Mouse (Mus musculus) testis, postnatal 14 days (tissue): ENCODE data around the gene Enpp3.

ENCODE experiments used
- DNase-seq: peaks from one replicate; pipeline ENCODE4 v3.0.0; 2021; ENCODE audit warnings: low spot score

The Enpp3 gene

DNA sequence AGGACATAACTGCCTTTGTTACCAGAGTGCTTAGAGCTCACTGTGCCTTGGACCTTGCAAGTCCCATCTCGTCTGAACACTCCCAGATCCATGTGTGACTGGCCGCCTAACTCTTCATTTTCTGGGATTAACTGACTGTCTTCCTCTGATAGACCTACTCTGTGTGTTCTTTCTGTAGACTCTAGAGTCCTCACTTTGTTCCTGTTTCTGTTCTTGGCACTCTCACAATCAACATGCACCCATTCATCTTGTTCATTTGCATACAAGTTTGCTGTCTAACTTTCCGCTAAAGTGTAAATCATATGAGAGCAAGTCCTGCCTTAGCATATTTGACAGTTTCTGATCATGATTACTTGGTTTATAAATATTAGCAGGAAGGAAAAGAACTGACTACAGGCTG, 79.4 kb downstream of the Enpp3 start:
- DNase-seq: no peak

DNA sequence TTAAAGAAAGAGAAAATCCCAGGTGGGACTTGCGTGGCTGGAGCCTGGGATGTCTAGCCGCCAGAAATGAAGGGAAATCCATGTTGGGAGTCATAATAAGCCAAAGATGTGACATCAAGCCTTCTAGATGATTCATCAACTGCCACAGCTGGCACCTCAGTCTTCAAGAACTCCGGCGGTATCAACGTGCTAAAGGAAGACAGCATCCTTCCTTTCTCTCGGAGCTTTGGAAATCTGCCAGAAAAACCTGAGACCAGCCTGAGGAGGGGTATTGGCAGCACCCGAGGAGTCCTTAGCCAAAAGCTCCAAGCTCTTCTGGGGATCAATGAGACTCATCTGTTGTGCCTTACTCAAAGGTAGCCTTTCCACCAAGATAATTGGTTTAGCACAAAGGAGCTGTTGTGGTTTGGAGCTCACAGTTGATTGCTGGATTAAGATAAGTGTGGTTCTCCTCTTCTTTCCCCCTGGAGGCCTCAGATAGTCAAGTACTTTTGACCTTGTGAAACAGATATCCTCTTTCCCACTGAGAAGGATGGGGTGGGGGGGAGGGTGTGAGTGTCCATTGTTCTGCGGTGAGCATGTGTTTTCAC, 84.2 kb downstream of the Enpp3 start:
- no peak for DNase-seq

DNA sequence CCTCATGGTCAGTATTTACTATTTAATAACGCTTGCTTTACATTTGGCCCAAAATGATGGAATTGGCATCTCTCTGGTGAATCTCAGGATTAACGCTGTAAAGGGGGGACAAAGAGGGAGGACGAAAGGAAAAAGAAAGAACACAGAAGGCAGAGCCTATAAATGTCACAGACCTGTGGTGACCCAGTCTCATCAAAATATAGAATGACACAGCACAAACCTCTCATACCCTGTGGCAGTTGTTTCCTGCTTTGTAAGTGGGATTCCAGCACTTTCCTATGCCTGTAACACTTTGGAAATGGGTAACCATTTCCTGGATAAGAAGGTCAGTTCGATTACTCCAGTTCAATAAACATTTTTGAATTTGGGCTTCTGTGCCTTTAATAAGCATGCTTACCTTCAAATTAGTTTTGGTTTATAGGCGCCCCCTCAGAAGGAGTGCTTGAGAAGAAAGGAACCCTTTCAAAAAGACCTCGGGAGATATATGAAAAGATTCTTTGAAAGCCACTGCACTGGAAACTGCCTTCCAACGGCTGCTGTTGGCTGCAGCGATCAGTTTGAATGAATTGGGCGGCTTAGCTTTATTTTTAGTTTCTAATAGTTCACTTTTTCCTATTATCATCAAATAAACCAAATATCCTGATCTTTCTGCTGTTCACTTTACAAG, 87.6 kb downstream of the Enpp3 start:
- no peak for DNase-seq

DNA sequence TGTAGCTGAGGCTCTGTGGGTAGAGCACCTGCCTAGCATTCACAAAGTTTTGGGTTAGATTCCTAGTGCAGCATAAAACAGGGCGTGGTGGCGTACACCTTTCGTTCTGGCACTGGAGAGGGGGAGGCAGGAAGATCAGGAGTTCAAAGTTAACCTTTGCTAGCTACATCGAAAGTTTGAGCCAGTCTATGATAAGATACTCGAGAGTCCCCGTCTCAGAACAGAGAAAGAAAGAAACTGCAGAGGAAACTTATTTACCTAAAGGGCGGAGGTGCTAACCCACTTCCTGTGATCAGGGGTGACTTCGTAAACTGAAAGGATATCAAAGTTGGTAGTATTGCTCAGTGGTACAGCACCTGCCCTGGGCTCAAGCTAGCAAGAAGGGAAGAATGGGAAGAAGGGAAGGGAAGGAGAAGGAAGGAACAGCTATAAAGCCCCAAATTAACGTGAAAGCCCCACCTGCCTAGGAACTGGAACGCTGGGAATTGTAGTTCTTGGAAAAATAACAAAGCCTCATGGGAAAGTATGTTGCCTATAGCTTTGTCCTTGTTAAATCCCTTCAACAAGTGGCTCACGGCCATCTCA, 88.3 kb downstream of the Enpp3 start:
- no peak for DNase-seq

DNA sequence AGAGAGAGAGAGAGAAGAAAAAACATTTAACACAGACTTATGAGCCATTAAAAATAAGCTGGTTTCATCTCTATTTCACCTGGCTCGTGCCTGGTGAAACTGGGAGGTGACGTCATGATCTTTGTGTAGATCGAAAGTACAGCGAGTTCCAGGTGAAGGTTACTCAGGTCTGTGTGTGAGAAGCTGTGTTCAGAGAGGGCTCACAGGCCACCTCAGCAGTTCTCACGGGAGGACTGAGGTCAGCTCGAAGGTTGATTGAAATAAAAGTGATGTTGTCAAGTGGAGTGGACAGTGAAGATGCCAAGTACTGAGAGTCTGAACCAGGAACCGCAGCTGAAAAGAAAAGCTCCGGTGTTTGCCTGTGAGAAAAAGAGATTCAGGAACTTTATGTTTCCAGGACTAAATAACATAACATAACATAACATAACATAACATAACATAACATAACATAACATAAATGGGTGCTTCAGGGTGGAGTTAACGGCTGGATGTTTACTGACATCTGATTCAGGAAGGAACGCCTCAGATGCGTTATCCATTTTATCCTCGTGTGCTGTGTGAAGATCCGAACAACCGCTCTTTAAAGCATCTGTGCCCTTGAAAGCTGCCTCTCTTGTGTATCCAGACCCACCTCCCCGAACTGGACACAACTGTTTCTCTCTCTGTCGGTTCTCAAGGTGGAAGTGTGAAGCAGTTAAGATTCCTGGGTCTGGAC, 88.9 kb downstream of the Enpp3 start:
- no peak for DNase-seq

DNA sequence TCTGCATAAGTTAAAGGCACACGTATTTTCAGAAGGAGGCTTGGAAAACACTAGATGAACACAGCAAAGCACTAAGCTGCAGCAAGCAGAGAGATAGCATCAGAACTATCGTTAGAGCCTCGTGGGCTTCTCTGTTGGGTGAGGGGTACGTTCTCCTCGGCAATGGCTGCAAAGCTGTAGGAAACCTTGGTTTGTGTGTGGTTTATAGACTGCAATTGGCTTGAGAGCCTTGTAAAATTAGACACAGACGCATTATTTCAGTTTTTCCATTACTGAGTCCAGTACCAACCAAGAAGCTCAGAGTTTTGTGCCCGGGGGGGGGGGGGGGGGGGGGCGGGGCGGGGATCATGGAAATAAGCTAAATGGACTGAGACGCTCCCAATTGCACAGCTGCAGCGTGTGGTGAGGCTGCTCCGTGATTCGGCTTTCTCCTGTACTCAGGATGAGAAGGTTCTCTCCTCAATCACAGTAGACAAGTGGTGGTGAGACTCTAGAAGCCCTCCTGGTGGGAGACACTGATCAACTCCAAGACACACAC, 99.6 kb downstream of the Enpp3 start:
- no peak for DNase-seq

DNA sequence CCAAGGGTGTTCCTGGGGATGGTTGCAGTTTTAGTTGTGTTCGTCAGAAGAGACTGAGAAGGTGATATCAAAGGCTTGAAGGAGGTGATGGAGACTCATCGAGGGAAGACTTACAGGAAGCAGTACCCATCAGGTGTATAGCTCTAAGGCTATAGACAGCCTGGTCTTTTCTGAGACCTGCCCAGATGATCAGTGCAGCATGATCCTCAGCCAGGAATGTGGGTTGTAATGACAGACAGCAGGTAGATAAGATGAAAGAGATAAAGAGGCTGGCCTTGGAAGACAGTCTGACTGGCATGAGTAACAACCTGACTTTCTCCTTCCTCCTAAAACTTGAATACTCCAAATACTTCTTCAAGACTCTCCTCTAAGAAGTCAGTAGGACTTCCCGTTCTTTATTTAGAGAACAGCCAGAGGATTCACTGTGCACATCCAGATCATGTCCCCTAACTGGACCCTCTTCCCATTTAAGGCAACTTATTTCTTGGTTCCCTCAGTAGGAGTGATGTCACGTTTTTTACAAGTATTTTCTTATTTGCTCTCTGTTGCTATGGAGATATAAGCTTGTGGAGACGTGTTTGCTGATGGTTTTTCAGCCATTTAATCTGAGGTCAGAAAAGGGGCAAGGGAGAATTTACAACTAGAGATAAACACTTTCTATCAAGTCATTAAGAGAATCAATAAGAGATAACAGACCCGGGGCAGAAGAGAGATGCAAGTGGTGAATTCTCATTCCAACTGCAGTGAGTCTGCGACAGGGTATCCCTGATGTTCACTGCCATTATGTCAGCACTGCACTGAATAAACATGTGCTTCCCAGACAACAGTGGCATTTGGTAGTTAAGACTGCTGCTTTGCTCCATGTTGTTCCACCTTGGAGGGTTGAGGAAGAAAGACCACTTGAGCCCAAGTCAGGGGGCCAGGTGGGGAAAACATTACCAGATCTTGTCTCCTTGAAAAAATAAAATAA, 101.1 kb downstream of the Enpp3 start:
- no peak for DNase-seq

DNA sequence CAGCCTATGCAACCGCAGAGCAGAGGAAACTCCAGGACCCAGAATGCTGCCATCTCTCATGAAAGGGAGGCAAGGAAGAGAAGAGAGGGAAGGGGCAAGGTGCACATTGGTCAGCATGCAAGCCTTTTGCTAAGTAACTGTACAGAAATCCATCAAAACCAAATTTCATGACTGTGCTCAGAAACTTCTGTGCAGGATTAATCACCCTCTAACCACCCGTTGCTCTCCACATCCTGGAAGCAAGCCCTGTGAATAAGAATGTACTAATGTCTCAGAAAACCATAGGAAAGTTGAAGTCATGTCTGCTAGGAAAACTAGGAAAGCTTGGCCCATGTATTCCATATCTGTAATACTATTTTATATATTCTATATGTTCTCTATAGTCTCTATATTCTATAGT, 103.5 kb downstream of the Enpp3 start:
- DNase-seq: no peak

DNA sequence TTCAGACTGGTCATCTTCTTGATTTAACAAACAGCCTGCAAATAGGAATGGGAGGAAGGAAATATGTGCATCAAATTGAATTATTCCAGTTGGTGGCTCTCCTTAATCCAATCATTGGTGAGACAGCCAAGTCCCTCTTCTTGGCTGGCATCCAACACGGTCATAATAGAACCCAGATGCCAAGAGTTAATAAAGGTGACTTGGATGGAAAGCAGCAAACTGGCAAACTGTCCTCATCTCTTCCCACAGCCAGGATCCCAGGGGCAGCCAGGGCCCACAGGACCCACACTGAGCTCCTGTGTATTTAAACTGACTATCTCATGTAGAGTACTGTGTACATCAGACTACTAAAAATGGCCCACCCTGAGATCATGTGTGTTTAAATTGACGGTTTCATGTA, 104.2 kb downstream of the Enpp3 start:
- DNase-seq: no peak

DNA sequence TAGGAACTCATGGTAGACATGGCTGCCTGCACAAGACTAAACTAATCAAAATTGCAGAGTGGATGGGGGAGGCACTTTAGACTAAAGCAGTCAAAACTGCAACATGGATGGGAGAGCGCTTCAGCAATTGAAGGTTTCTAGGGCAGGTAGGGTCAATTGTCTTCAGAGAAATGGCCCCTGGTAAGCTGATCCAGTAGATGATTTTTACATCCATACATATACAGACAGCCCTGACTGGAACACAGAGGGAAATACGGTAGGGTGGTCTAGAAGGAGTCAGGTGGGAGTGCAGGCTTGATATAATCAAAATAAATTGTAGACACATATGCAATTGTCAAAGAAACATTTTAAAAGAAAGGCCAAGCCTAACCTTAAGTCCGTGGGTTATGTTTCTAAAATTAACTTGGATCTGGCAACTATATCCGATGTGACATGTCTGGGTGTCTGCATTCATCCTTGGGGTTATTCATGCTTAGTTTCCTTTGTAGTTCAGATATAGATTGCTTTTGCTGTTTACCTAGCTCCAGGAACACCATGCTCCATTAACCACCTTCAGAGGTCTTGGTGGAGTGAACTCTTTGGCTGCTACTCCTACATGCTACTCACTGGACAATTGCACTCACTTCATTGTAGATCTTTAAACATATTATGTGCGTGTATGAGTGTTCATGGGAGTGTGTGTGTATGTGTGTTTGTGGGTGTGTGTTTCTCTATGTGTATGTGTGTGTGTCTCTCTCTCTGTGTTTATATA, 107.4 kb downstream of the Enpp3 start:
- DNase-seq: no peak

DNA sequence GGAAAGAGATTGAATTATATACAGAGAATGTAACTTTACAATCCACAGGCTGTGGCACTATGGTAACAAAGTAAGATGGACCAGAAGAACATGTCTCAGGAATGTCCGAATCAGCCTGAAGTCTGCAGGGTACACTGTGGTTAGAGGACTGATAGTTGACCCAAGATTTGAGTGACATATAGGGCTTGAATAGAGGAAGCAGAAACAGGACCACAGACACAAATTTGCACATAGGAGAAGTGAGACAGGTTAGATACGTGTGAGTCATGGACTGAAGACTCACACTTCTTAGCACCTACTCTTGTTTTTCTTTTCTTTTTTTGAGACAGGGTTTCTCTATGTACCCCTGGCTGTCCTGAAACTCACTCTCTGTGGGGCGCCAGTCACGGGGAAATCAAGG, 115.1 kb downstream of the Enpp3 start:
- DNase-seq: no peak

DNA sequence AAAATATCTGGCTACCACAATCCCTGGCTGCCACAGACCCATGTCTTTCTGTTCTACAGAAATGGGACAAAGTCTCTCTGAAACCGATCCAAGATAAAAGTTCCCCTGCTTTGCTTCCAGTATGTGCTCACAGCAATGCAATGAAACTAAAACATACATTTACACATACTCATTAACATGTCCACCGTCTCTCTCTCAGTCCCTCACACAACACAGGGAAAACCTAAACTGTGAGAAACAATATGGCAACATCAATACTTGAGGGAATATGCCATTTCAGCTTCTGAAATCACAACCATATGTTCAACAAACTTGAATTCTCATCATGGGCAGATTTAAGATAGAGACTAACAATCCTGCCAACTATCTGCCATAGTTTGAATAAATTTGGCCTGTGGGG, 117.4 kb downstream of the Enpp3 start:
- DNase-seq: no peak
